Mouse (Mus musculus) liver, adult 2 months (tissue): Measurements from ENCODE around the gene Hpgds.

Experiments used
- CTCF ChIP-seq: fragments of 200-500 bp; IDR thresholded peaks from 2 replicates; pipeline ENCODE4 v1.5.1; 2011; ENCODE audit warnings: low read depth, low read length, control low read depth
- POLR2A ChIP-seq: fragments of 200-500 bp; IDR thresholded peaks from 2 replicates; pipeline ENCODE4 v1.6.1; 2011; ENCODE audit warnings: low read length, control low read depth; ENCODE audit not compliant: insufficient read depth; ENCODE audit errors: extremely low read depth

DNA sequence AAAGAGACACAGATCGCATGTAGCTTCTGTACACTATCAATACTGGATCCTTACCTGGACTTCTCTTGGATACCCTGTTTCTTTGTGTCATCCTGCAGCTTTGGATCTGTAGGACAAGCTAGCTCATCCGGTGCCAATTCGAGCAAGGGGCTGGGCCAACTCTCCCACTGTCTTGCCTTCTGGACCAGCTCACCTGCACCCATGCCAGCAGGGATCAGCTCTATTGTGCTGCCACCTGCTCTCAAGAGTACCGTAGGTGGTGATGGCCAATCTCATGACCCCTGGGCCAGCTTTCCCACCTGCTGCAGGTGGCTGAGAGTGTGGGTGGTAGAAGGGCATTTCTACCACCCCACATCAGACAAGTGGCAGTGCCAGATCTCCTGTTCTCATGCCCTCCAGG, 12.3 kb upstream of the Hpgds start:
- TF ChIP-seq POLR2A (no peak), CTCF (no peak)
